In the genomic region with DNA sequence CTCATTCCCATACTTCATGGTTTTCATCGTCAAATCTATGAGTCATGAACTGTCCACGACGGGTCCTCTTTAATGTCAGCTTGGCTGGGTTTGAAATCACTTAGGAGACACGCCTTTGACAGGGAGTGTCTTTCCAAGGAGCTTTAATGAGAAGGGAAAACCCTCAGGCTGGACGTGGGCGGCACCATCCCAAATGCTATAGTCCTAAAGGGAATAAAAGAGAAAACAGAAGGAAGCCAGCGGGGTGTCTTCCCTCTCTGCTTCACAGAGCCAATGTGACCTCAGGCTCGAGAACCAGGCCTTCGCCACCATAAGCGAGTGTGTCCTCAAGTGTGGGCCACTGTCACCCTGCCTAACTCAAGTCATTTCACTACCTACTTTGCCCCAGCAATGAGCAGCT, we compare ENCODE assay signal across 20 mouse cellular contexts.
DNase-seq lines count a peak whose midpoint lies in the region; ATAC-seq and TF ChIP-seq lines count a peak whose summit lies in the region.
"Had no signal": no experiment of that assay in that cellular context is flagged by ENCODE, and none has a peak within 500 bp of the region (broad histone marks: within the 10 kb centered on the region; RNA-seq: fewer than 3 reads in every experiment).

No protein-coding gene starts in this region.

- DNase-seq in ES-E14 (ENCODE audit: low read depth, low spot score), result peak; percentile 46
- peak; percentile 85 for DNase-seq in ZHBTc4 (ENCODE audit: low read depth, low spot score)
- no peak for DNase-seq in thymus, postnatal 36 days
- DNase-seq in forebrain, embryonic 10.5 days (ENCODE audit: extremely low spot score, low spot score), result no peak
- no peak for DNase-seq in left cerebral cortex, adult 9 months (ENCODE audit: low spot score in 2 of 2)
- DNase-seq: adrenal gland, adult 2 months; adrenal gland, postnatal 10 days; adrenal gland, postnatal 25 days; cerebellum, adult 11-12 months; cerebellum, adult 8-10 months; cerebellum, adult 9-11 months; cerebellum, postnatal 25 days had no signal

- no peak overlapping the region for H3K9ac ChIP-seq in ES-Bruce4 (ENCODE audit: low read depth, poor library complexity, severe bottlenecking)
- H3K9ac ChIP-seq in ES-E14 (ENCODE audit: insufficient read depth, low read depth, low read length, poor library complexity, severe bottlenecking), result no peak overlapping the region
- H3K9ac ChIP-seq: embryonic facial prominence, embryonic 12.5 days; forebrain, embryonic 12.5 days had no signal

- peak; percentile 37; the same call in 1 of the 2 replicates for TF ChIP-seq EP300 in ES-Bruce4 (IDR thresholded peaks at IDR 0.05; ENCODE audit: insufficient read depth, low read depth, low read length)

- H3K4me3 ChIP-seq in E14TG2a.4 (replicated peaks; ENCODE audit: low read length) (0 out of 2 replicates have a peak overlapping the region, but pooled peaks have one; percentile 4), ES-Bruce4 (ENCODE audit: low read depth, low read length) (no peak overlapping the region), ES-E14 (ENCODE audit: insufficient read depth in 1 of 2, low read depth in 1 of 2, low read length in 2 of 2, poor library complexity in 1 of 2, severe bottlenecking in 1 of 2) (no peak overlapping the region)
- H3K4me3 ChIP-seq in forebrain, embryonic 10.5 days, result no peak overlapping the region
- H3K4me3 ChIP-seq: embryonic facial prominence, embryonic 10.5 days; embryonic facial prominence, embryonic 12.5 days; forebrain, embryonic 12.5 days had no signal

- no peaks in the 10 kb centered on the region for H3K9me3 ChIP-seq in E14TG2a.4 (ENCODE audit: low read length)
- H3K9me3 ChIP-seq in ES-Bruce4 (replicated peaks; ENCODE audit: control insufficient read depth, insufficient read depth, low read length, poor library complexity, severe bottlenecking), result no peaks in the 10 kb centered on the region
- H3K9me3 ChIP-seq in ES-E14 (ENCODE audit: control insufficient read depth, insufficient read depth, low read depth, low read length), result no peaks in the 10 kb centered on the region
- H3K9me3 ChIP-seq in forebrain, embryonic 10.5 days, result no peaks in the 10 kb centered on the region
- H3K9me3 ChIP-seq: embryonic facial prominence, embryonic 10.5 days; embryonic facial prominence, embryonic 12.5 days; forebrain, embryonic 12.5 days had no signal

- H3K27me3 ChIP-seq in E14TG2a.4 (ENCODE audit: insufficient read depth, low read length), result no peaks in the 10 kb centered on the region; the same call in 1 of the 2 replicates
- H3K27me3 ChIP-seq in ES-Bruce4 (ENCODE audit: control insufficient read depth, insufficient read depth, low read length, poor library complexity, severe bottlenecking), result no peaks in the 10 kb centered on the region
- no peaks in the 10 kb centered on the region for H3K27me3 ChIP-seq in forebrain, embryonic 10.5 days (ENCODE audit: poor library complexity, severe bottlenecking)
- H3K27me3 ChIP-seq: embryonic facial prominence, embryonic 12.5 days; forebrain, embryonic 12.5 days had no signal

- TF ChIP-seq CTCF in E14TG2a.4 (conservative IDR thresholded peaks at IDR 0.05; ENCODE audit: low read length) (no peak), ES-Bruce4 (IDR thresholded peaks at IDR 0.05; ENCODE audit: low read depth, low read length) (no peak)

- ATAC-seq in monocyte, adult 5-6 weeks (replicated peaks; ENCODE audit: insufficient number of reproducible peaks, low FRiP score, low TSS enrichment, poor library complexity, severe bottlenecking), result no peak
- ATAC-seq: forebrain, embryonic 14.5 days; forebrain, embryonic 16.5 days had no signal

- in situ Hi-C loops in ES-E14 (cut with MboI; ENCODE audit: low sequenced_read_pairs in 2 of 2, unreplicated experiment in 2 of 2), result no loop called here

- H3K27ac ChIP-seq in ES-Bruce4 (ENCODE audit: insufficient read depth, low read length) (no peak overlapping the region), ES-E14 (ENCODE audit: insufficient read depth, low read depth, low read length, poor library complexity, severe bottlenecking) (no peak overlapping the region)
- H3K27ac ChIP-seq in forebrain, embryonic 10.5 days, result no peak overlapping the region
- H3K27ac ChIP-seq: embryonic facial prominence, embryonic 10.5 days; embryonic facial prominence, embryonic 12.5 days; forebrain, embryonic 12.5 days had no signal

- no peak for TF ChIP-seq POLR2A in ES-Bruce4 (IDR thresholded peaks at IDR 0.05; ENCODE audit: insufficient read depth, low read length)

- WGBS in forebrain, embryonic 10.5 days, result 84% methylated on average over 10 of the region's 10 CpGs

- H3K36me3 ChIP-seq in E14TG2a.4 (ENCODE audit: insufficient read depth, low read length), result no peaks in the 10 kb centered on the region
- H3K36me3 ChIP-seq in ES-Bruce4 (ENCODE audit: control insufficient read depth, insufficient read depth, low read length, poor library complexity, severe bottlenecking), result no peaks in the 10 kb centered on the region
- no peaks in the 10 kb centered on the region for H3K36me3 ChIP-seq in ES-E14 (ENCODE audit: control insufficient read depth, insufficient read depth, low read length, poor library complexity, severe bottlenecking)
- no peaks in the 10 kb centered on the region for H3K36me3 ChIP-seq in forebrain, embryonic 10.5 days (replicated peaks)
- H3K36me3 ChIP-seq: embryonic facial prominence, embryonic 10.5 days; embryonic facial prominence, embryonic 12.5 days; forebrain, embryonic 12.5 days had no signal

- H3K4me1 ChIP-seq in E14TG2a.4 (replicated peaks; ENCODE audit: low read depth, low read length) (peaks cover 11% of the 10 kb centered on the region), ES-Bruce4 (ENCODE audit: control insufficient read depth, insufficient read depth, low read length) (peaks cover 2% of the 10 kb centered on the region), ES-E14 (ENCODE audit: control insufficient read depth in 2 of 2, insufficient read depth in 2 of 2, low read length in 2 of 2, poor library complexity in 1 of 2) (peaks cover 0 to 8% of the 10 kb centered on the region in 2 experiments; a peak in 2 of 4 replicates)
- H3K4me1 ChIP-seq in forebrain, embryonic 10.5 days, result no peaks in the 10 kb centered on the region
- H3K4me1 ChIP-seq: embryonic facial prominence, embryonic 10.5 days; embryonic facial prominence, embryonic 12.5 days; forebrain, embryonic 12.5 days had no signal

TF ChIP-seq in ES-E14, 5 proteins besides CTCF, POLR2A, EP300 and RAD21:
- no peak for TF ChIP-seq CHD2 (IDR thresholded peaks at IDR 0.05; ENCODE audit: low read depth, low read length)
- TF ChIP-seq HCFC1 (IDR thresholded peaks at IDR 0.05; ENCODE audit: borderline replicate concordance, insufficient read depth, low read length), result no peak
- TF ChIP-seq ZC3H11A (IDR thresholded peaks at IDR 0.05; ENCODE audit: borderline replicate concordance, low read depth, low read length), result no peak

Comparison
In these comparisons a context has a peak if more than half of its experiments do, and no peak if none do; other contexts are left out.
1. DNase-seq: peak in ES-E14 (single experiment) and ZHBTc4 (single experiment); none in thymus, postnatal 36 days (0 of 2), forebrain, embryonic 10.5 days (single experiment) and left cerebral cortex, adult 9 months (0 of 2).